Mouse (Mus musculus) embryonic facial prominence, embryonic 13.5 days (tissue): ENCODE measurements around the gene Tmem175. TPM values are rescaled to one million over a fixed set of nuclear protein-coding genes. Genes with fewer than 3 reads are reported as not detected.

Experiments
- polyA plus RNA-seq: library from polyadenylated mRNA; unstranded; fragments of >200 nt; fragmentation: Nextera tagmentation; extraction: Ambion mirVana; gene quantifications from 2 replicates; pipeline ENCODE4 v1.2.1, GENCODE M21; 2015

Tmem175 gene
- polyA plus RNA-seq, 1 experiment from 2014 or later = 23.7 TPM

Other genes with a start within 250 kb of the Tmem175 start
- gene Pde6b, start 241.4 kb upstream of the Tmem175 start, polyA plus RNA-seq = 0.36 and 0.62 TPM in 2 replicates
- gene Atp5k, start 195.3 kb upstream of the Tmem175 start, polyA plus RNA-seq = 451 and 456 TPM in 2 replicates
- 0.13 and 0.74 TPM in 2 replicates for gene Mfsd7a, start 180.9 kb upstream of the Tmem175 start, polyA plus RNA-seq
- 22.8 and 30.4 TPM in 2 replicates for gene Pcgf3, start 168.5 kb upstream of the Tmem175 start, polyA plus RNA-seq
- 0.66 and 1.0 TPM in 2 replicates for gene Cplx1, start 79.7 kb upstream of the Tmem175 start, polyA plus RNA-seq
- 46.7 and 49.2 TPM in 2 replicates for gene Gak, start within 50 bp of the Tmem175 start, polyA plus RNA-seq
- 14.6 and 15.3 TPM in 2 replicates for gene Idua, start 30.6 kb downstream of the Tmem175 start, polyA plus RNA-seq
- 14.3 and 18.8 TPM in 2 replicates for gene Dgkq, start 39.9 kb downstream of the Tmem175 start, polyA plus RNA-seq
- 1.1 and 1.3 TPM in 2 replicates for gene Slc26a1, start 45.8 kb downstream of the Tmem175 start, polyA plus RNA-seq
- gene Fgfrl1, start 62.6 kb downstream of the Tmem175 start, polyA plus RNA-seq = 14.4 and 26.7 TPM in 2 replicates
- not detected in 2 replicates for gene Rnf212, start 145.2 kb downstream of the Tmem175 start, polyA plus RNA-seq
- gene Tmed11, start 165.6 kb downstream of the Tmem175 start, polyA plus RNA-seq = not detected in 2 replicates
- not detected in 2 replicates for gene Vmn2r8, start 179.1 kb downstream of the Tmem175 start, polyA plus RNA-seq
- gene Vmn2r9, start 222.8 kb downstream of the Tmem175 start, polyA plus RNA-seq = not detected in 2 replicates